Mouse (Mus musculus) left cerebral cortex, adult 11 months (tissue): ENCODE data around the gene Letm1.

Experiments
- DNase-seq: peaks from one replicate; pipeline ENCODE4 v3.0.0; 2022; ENCODE audit warnings: low spot score

Letm1 gene

GRCm38 (mm10) chr5:33738341-33738740 lies 44.3 kb downstream of the Letm1 start:
- DNase-seq, result no peak

GRCm38 (mm10) chr5:33737903-33738321 lies 44.7 kb downstream of the Letm1 start:
- peak; percentile 55 for DNase-seq

- no peak for DNase-seq
These were observed 46.4 kb downstream of the Letm1 start for GRCm38 (mm10) chr5:33736230-33736629.

GRCm38 (mm10) chr5:33735412-33736092 lies 47.1 kb downstream of the Letm1 start:
- DNase-seq, result no peak

- DNase-seq, result no peak
These were observed 48.8 kb downstream of the Letm1 start for GRCm38 (mm10) chr5:33733837-33734236.

GRCm38 (mm10) chr5:33731051-33731450 lies 51.6 kb downstream of the Letm1 start:
- no peak for DNase-seq

- no peak for DNase-seq
These were observed 52.1 kb downstream of the Letm1 start for GRCm38 (mm10) chr5:33730516-33730915.

GRCm38 (mm10) chr5:33728841-33729240 lies 53.8 kb downstream of the Letm1 start:
- no peak for DNase-seq

- DNase-seq, result no peak
These were observed 55.7 kb downstream of the Letm1 start for GRCm38 (mm10) chr5:33726891-33727290.

- DNase-seq, result no peak
These were observed 56.5 kb downstream of the Letm1 start for GRCm38 (mm10) chr5:33726081-33726647.

GRCm38 (mm10) chr5:33723641-33724465 lies 58.8 kb downstream of the Letm1 start:
- DNase-seq, result no peak

- no peak for DNase-seq
These were observed 59.5 kb downstream of the Letm1 start for GRCm38 (mm10) chr5:33723019-33723640.

GRCm38 (mm10) chr5:33722266-33723018 lies 60.2 kb downstream of the Letm1 start:
- DNase-seq, result no peak

- DNase-seq, result no peak
These were observed 60.9 kb downstream of the Letm1 start, which contains the start of gene Fgfr3 for GRCm38 (mm10) chr5:33721541-33722265. Gene Fgfr3, plus strand, starts transcription at chr5:33721674.

- DNase-seq, result no peak
These were observed 61.6 kb downstream of the Letm1 start for GRCm38 (mm10) chr5:33720852-33721490.

- no peak for DNase-seq
These were observed 64.2 kb downstream of the Letm1 start for GRCm38 (mm10) chr5:33718460-33718859.

- DNase-seq, result no peak
These were observed 66.2 kb downstream of the Letm1 start for GRCm38 (mm10) chr5:33716467-33716866.

- no peak for DNase-seq
These were observed 67.4 kb downstream of the Letm1 start for GRCm38 (mm10) chr5:33715182-33715581.

- DNase-seq, result no peak
These were observed 70.1 kb downstream of the Letm1 start for GRCm38 (mm10) chr5:33712550-33712949.

GRCm38 (mm10) chr5:33709037-33709436 lies 73.6 kb downstream of the Letm1 start:
- DNase-seq, result no peak

- no peak for DNase-seq
These were observed 75.5 kb downstream of the Letm1 start for GRCm38 (mm10) chr5:33707163-33707562.
